Mouse (Mus musculus): ENCODE data around the gene Them4. TPM values are rescaled to one million over a fixed set of nuclear protein-coding genes. Genes with fewer than 3 reads are reported as not detected.

Them4 gene
- polyA plus RNA-seq (2017; shearing (Covaris generic)) = 7.9 TPM

GRCm38 (mm10) chr3:94309633-94310363 is at the start of gene Them4:
Them4 (plus strand) TSS chr3:94310089.

GRCm38 (mm10) chr3:94263736-94264135 is 46.2 kb upstream of the Them4 start, which contains the start of gene Gm4778:
Gm4778 (plus strand) TSS chr3:94264036.

GRCm38 (mm10) chr3:94341959-94342422 is 32.1 kb downstream of the Them4 start, which contains the start of gene Them5:
Them5 (plus strand) TSS chr3:94342099.

GRCm38 (mm10) chr3:94362138-94362537 is 52.2 kb downstream of the Them4 start, which contains the start of gene C2cd4d:
C2cd4d (plus strand) TSS chr3:94362438.

GRCm38 (mm10) chr3:94372641-94373040 is 62.8 kb downstream of the Them4 start, which contains the start of gene Rorc:
Rorc (plus strand) TSS chr3:94372794.

Other genes with a start within 250 kb of the Them4 start
- not detected for gene Gm10697, start 237.4 kb upstream of the Them4 start, polyA plus RNA-seq (2017; shearing (Covaris generic))
- 0.21 TPM for gene Gm10696, start 131.9 kb upstream of the Them4 start, polyA plus RNA-seq (2017; shearing (Covaris generic))
- gene Gm5286, start 113.4 kb upstream of the Them4 start, polyA plus RNA-seq (2017; shearing (Covaris generic)) = not detected
- gene Gm4778, start 46.1 kb upstream of the Them4 start, polyA plus RNA-seq (2017; shearing (Covaris generic)) = not detected
- not detected for gene Them5, start 32.0 kb downstream of the Them4 start, polyA plus RNA-seq (2017; shearing (Covaris generic))
- not detected for gene C2cd4d, start 52.3 kb downstream of the Them4 start, polyA plus RNA-seq (2017; shearing (Covaris generic))
- 7.6 TPM for gene Rorc, start 62.7 kb downstream of the Them4 start, polyA plus RNA-seq (2017; shearing (Covaris generic))
- gene Lingo4, start 88.4 kb downstream of the Them4 start, polyA plus RNA-seq (2017; shearing (Covaris generic)) = 0.13 TPM
- 9.8 TPM for gene Tdrkh, start 103.2 kb downstream of the Them4 start, polyA plus RNA-seq (2017; shearing (Covaris generic))
- 69.6 TPM for gene Mrpl9, start 133.2 kb downstream of the Them4 start, polyA plus RNA-seq (2017; shearing (Covaris generic))
- 0.98 TPM for gene Oaz3, start 133.8 kb downstream of the Them4 start, polyA plus RNA-seq (2017; shearing (Covaris generic))
- gene Celf3, start 168.2 kb downstream of the Them4 start, polyA plus RNA-seq (2017; shearing (Covaris generic)) = 2.5 TPM
- gene Riiad1, start 170.3 kb downstream of the Them4 start, polyA plus RNA-seq (2017; shearing (Covaris generic)) = not detected

Data from inflammation-experienced regulatory T-cells, adult 16 weeks (primary cell).